20 mouse cellular contexts compared by ENCODE assay signal in the genomic region with DNA sequence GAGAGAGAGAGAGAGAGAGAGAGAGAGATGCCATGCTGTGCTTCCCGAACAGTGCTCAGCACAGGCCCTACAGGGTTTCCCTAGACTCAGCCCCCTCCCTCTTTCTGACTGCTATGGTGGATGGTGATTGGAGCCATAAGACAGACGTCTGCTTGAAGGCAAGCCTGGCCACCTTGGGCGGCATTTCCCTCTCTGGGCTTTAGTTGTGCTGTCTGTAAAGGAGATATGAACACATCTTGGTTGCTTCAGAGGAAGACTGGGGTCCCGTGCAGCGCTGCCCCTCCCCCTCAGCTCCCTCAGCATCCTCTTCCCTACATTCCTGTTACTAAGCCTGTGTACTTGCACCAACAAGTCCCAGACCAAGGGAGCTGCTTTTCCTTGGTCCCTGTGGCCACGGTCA. TPM values are rescaled to one million over a fixed set of nuclear protein-coding genes. Genes with fewer than 3 reads are reported as not detected.
A peak's percentile ranks its signal among the peaks of the same experiment; 100 is the strongest.
DNase-seq lines count a peak whose midpoint lies in the region; ATAC-seq lines count a peak whose summit lies in the region.
"Had no signal": no experiment of that assay in that cellular context is flagged by ENCODE, and none has a peak within 500 bp of the region (broad histone marks: within the 10 kb centered on the region; RNA-seq: fewer than 3 reads in every experiment).

No protein-coding gene starts in this region.

- ATAC-seq in hindbrain, embryonic 11.5 days (ENCODE audit: low FRiP score), result no peak
- no peak for ATAC-seq in hindbrain, embryonic 13.5 days (ENCODE audit: low FRiP score)
- ATAC-seq in limb, embryonic 12.5 days (ENCODE audit: insufficient number of reproducible peaks, insufficient read depth, low FRiP score, low TSS enrichment, low read depth), result no peak
- ATAC-seq: lung, postnatal 0 days had no signal

- H3K4me3 ChIP-seq in hindbrain, embryonic 11.5 days (ENCODE audit: low read depth, low read length), result no peak overlapping the region
- no peak overlapping the region for H3K4me3 ChIP-seq in hindbrain, embryonic 13.5 days
- H3K4me3 ChIP-seq in limb, embryonic 12.5 days (replicated peaks), result no peak overlapping the region
- H3K4me3 ChIP-seq: heart, embryonic 13.5 days; left cerebral cortex, adult 2 months; neural tube, embryonic 12.5 days had no signal

- DNase-seq in hindbrain, embryonic 11.5 days (ENCODE audit: low spot score), result peak; percentile 11
- DNase-seq in ES-CJ7 (ENCODE audit: low read depth, low spot score), result peak; percentile 41
- DNase-seq in embryo, embryonic 9.5 days (ENCODE audit: extremely low spot score), result peak; percentile 47
- no peak for DNase-seq in gastrocnemius, adult 8-10 months (ENCODE audit: low spot score in 2 of 2)
- no peak for DNase-seq in gastrocnemius, adult 18-20 months (ENCODE audit: low spot score)
- no peak for DNase-seq in spleen, adult 12 weeks (ENCODE audit: low spot score)
- DNase-seq: adrenal gland, postnatal 10 days; cerebellum, adult 2 months; heart, postnatal 36 days; kidney, adult 2 months; kidney, postnatal 14 days; right cerebral cortex, postnatal 14 days had no signal

- no peaks in the 10 kb centered on the region for H3K9me3 ChIP-seq in hindbrain, embryonic 11.5 days (ENCODE audit: control insufficient read depth, low read length)
- H3K9me3 ChIP-seq in hindbrain, embryonic 13.5 days, result no peaks in the 10 kb centered on the region
- H3K9me3 ChIP-seq in limb, embryonic 12.5 days, result no peaks in the 10 kb centered on the region
- H3K9me3 ChIP-seq: heart, embryonic 13.5 days; neural tube, embryonic 12.5 days had no signal

- peaks cover 14% of the 10 kb centered on the region for H3K4me1 ChIP-seq in hindbrain, embryonic 11.5 days (replicated peaks; ENCODE audit: control insufficient read depth, insufficient read depth, low read length)
- peaks cover 44% of the 10 kb centered on the region for H3K4me1 ChIP-seq in hindbrain, embryonic 13.5 days (replicated peaks)
- H3K4me1 ChIP-seq in limb, embryonic 12.5 days (replicated peaks), result peaks cover 54% of the 10 kb centered on the region

- H3K9ac ChIP-seq in hindbrain, embryonic 11.5 days (ENCODE audit: low read depth, low read length), result no peak overlapping the region
- no peak overlapping the region for H3K9ac ChIP-seq in hindbrain, embryonic 13.5 days
- no peak overlapping the region for H3K9ac ChIP-seq in limb, embryonic 12.5 days (replicated peaks)
- H3K9ac ChIP-seq: heart, embryonic 13.5 days; neural tube, embryonic 12.5 days had no signal

- no peak overlapping the region for H3K27ac ChIP-seq in hindbrain, embryonic 11.5 days (ENCODE audit: low read depth, low read length)
- H3K27ac ChIP-seq in hindbrain, embryonic 13.5 days, result no peak overlapping the region
- peak overlapping the region; percentile 91 for H3K27ac ChIP-seq in limb, embryonic 12.5 days
- H3K27ac ChIP-seq: heart, embryonic 13.5 days; left cerebral cortex, adult 2 months; neural tube, embryonic 12.5 days; stomach, postnatal 0 days had no signal

- no peak overlapping the region for H3K4me2 ChIP-seq in hindbrain, embryonic 11.5 days (replicated peaks; ENCODE audit: low read depth, low read length)
- H3K4me2 ChIP-seq in hindbrain, embryonic 13.5 days, result no peak overlapping the region
- no peak overlapping the region for H3K4me2 ChIP-seq in limb, embryonic 12.5 days
- H3K4me2 ChIP-seq: heart, embryonic 13.5 days; liver, embryonic 11.5 days; neural tube, embryonic 12.5 days had no signal

- 0 out of 2 replicates have a peak, but pooled peaks cover 2% of the 10 kb centered on the region for H3K27me3 ChIP-seq in hindbrain, embryonic 11.5 days (ENCODE audit: control insufficient read depth, insufficient read depth, low read length)
- peaks cover 46% of the 10 kb centered on the region for H3K27me3 ChIP-seq in hindbrain, embryonic 13.5 days
- peaks cover 27% of the 10 kb centered on the region for H3K27me3 ChIP-seq in limb, embryonic 12.5 days

- H3K36me3 ChIP-seq in hindbrain, embryonic 11.5 days (ENCODE audit: control insufficient read depth, insufficient read depth, low read length), result no peaks in the 10 kb centered on the region
- no peaks in the 10 kb centered on the region for H3K36me3 ChIP-seq in hindbrain, embryonic 13.5 days
- H3K36me3 ChIP-seq in limb, embryonic 12.5 days, result no peaks in the 10 kb centered on the region
- H3K36me3 ChIP-seq: heart, embryonic 13.5 days; neural tube, embryonic 12.5 days had no signal

- 16% methylated on average over 6 of the region's 6 CpGs for WGBS in hindbrain, embryonic 11.5 days
- 15% methylated on average over 6 of the region's 6 CpGs for WGBS in hindbrain, embryonic 13.5 days
- 25% methylated on average over 6 of the region's 6 CpGs for WGBS in limb, embryonic 12.5 days

RNA-seq across cellular contexts. Expression of a gene that starts 33.9 kb away (rescaled TPM):
- polyA plus RNA-seq in hindbrain, embryonic 11.5 days (2014; fragmentation: Nextera tagmentation; extraction: Ambion mirVana), result 134 and 137 TPM in 2 replicates
- polyA plus RNA-seq in hindbrain, embryonic 13.5 days (2015; fragmentation: Nextera tagmentation; extraction: Ambion mirVana), result 94.4 and 96.5 TPM in 2 replicates
- 98.1 and 100 TPM in 2 replicates for polyA plus RNA-seq in limb, embryonic 12.5 days (2016; fragmentation: Nextera tagmentation; extraction: Ambion mirVana)
- 1 to 10 TPM; 4.6 to 9.8 (median 5.3) TPM for total RNA-seq in gastrocnemius, adult 8-10 months (2022)
- 1 to 10 TPM; 6.2 to 7.5 TPM for total RNA-seq in gastrocnemius, adult 18-20 months (2021)

Comparison
In these comparisons a context has a peak if more than half of its experiments do, and no peak if none do; other contexts are left out.
1. DNase-seq: peak in hindbrain, embryonic 11.5 days (single experiment), ES-CJ7 (single experiment) and embryo, embryonic 9.5 days (single experiment); none in gastrocnemius, adult 8-10 months (0 of 2), gastrocnemius, adult 18-20 months (single experiment) and spleen, adult 12 weeks (single experiment).